Mouse (Mus musculus) liver, embryonic 14.5 days (tissue): ENCODE results near the gene Nebl.

ENCODE experiments used
- CTCF ChIP-seq: IDR thresholded peaks from 2 replicates; pipeline ENCODE4 v1.5.1; 2016; ENCODE audit warnings: antibody characterized with exemption, low read depth, control low read depth
- EP300 ChIP-seq: IDR thresholded peaks from 2 replicates; pipeline ENCODE4 v1.6.1; 2016; ENCODE audit warnings: antibody characterized with exemption, low read depth

GRCm38 (mm10) chr2:17742051-17742763, 10.9 kb upstream of the Nebl start:
- TF ChIP-seq CTCF (no peak), EP300 (no peak)
